Mouse (Mus musculus) midbrain, embryonic 14.5 days (tissue): ENCODE results near the gene Znrf2. TPM values are rescaled to one million over a fixed set of nuclear protein-coding genes. Genes with fewer than 3 reads are reported as not detected.

Experiments
- ATAC-seq: fragments of 200-750 bp; cut with Nextera tagmentation; 2 replicates; pipeline ENCODE4 v1.8.0; 2017; ENCODE audit warnings: moderate number of reproducible peaks, moderate library complexity; ENCODE audit not compliant: low FRiP score, low TSS enrichment
- DNase-seq: peaks from one replicate; pipeline ENCODE4 v3.0.0-alpha.2; 2015
- H3K27ac ChIP-seq: fragments of 300-500 bp; sonication (generic); replicated peaks from 2 replicates; pipeline ENCODE4 v1.5.1; 2014; ENCODE audit warnings: mild to moderate bottlenecking, low read depth, low read length, moderate library complexity
- H3K27me3 ChIP-seq: fragments of 300-500 bp; sonication (generic); 2 replicates; pipeline ENCODE4 v1.6.1; 2014; ENCODE audit warnings: low read length, control low read depth, mixed read lengths; ENCODE audit not compliant: control insufficient read depth, insufficient read depth
- H3K36me3 ChIP-seq: fragments of 300-500 bp; sonication (generic); 2 replicates; pipeline ENCODE4 v1.6.1; 2014; ENCODE audit warnings: low read length, control low read depth; ENCODE audit not compliant: control insufficient read depth, insufficient read depth
- H3K4me1 ChIP-seq: fragments of 300-500 bp; sonication (generic); 2 replicates; pipeline ENCODE4 v1.6.1; 2014; ENCODE audit warnings: mild to moderate bottlenecking, antibody characterized with exemption, low read length, control low read depth; ENCODE audit not compliant: control insufficient read depth, insufficient read depth
- H3K4me2 ChIP-seq: fragments of 300-500 bp; sonication (generic); 2 replicates; pipeline ENCODE4 v1.6.1; 2014; ENCODE audit warnings: mild to moderate bottlenecking, low read length, moderate library complexity
- H3K4me3 ChIP-seq: fragments of 300-500 bp; sonication (generic); replicated peaks from 2 replicates; pipeline ENCODE4 v1.5.1; 2014; ENCODE audit warnings: low read depth, low read length
- H3K9ac ChIP-seq: fragments of 300-500 bp; sonication (generic); replicated peaks from 2 replicates; pipeline ENCODE4 v1.6.1; 2014; ENCODE audit warnings: mild to moderate bottlenecking, low read length, moderate library complexity
- H3K9me3 ChIP-seq: fragments of 300-500 bp; sonication (generic); 2 replicates; pipeline ENCODE4 v1.6.1; 2016; ENCODE audit warnings: low read length, control low read depth, mixed read lengths; ENCODE audit not compliant: control insufficient read depth
- WGBS: fragments of 180-500 bp; shearing (Covaris S2); extraction: QIAGEN DNeasy Blood & Tissue Kit; methylation state at CpG from one replicate; pipeline ENCODE4 v1.1.7; 2014; 5-methylcytosine and 5-hydroxymethylcytosine counted together
- polyA plus RNA-seq: library from polyadenylated mRNA; unstranded; fragments of >200 nt; fragmentation: Nextera tagmentation; extraction: Ambion mirVana; gene quantifications from 2 replicates; pipeline ENCODE4 v1.2.1, GENCODE M21; 2014

Znrf2 gene
- polyA plus RNA-seq, 1 experiment from 2014 or later: 8.8 TPM

DNA sequence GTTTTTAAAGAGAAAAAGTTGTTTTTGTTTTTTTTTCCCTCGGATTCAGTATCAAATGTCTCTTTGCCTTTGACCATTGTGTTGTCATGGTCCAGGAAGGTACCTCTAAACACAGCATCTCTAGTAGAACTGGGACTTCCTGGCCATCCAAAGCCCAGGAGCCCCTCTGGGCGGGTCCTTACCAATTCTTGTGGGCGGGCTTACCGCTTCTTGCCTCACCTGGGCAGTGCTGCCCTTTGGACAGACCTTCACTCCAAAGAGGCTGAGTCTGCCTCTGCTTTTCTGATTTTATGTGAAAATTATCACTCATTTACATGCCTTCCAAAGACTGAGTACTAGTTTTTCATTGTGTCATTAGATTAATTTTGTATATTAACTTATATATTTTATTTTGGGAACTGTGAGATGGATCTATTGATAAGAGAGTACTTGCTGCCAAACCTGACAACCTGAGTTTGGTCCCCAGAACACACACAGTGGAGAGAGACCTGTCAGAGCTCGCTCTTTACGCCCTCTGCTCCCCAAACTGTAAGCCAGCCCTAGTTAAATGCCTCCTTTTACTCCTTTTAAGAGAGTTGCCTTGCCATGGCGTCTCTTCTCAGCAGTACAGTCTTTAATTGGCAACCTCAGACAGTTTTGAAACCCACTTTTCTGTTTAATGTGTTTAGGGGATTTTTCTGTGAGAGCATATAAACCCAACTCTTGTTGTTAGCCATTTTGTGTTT is 13.5 kb downstream of the Znrf2 start:
- DNase-seq (no peak), ATAC-seq (no peak)
- Histone ChIP-seq H3K9ac (no peak overlapping the region), H3K4me3 (no peak overlapping the region), H3K27ac (no peak overlapping the region), H3K4me1 (no peaks in the 10 kb centered on the region), H3K27me3 (no peaks in the 10 kb centered on the region), H3K4me2 (no peak overlapping the region), H3K9me3 (no peaks in the 10 kb centered on the region), H3K36me3 (no peaks in the 10 kb centered on the region)
- 84% methylated on average over 7 of the region's 7 CpGs for WGBS

DNA sequence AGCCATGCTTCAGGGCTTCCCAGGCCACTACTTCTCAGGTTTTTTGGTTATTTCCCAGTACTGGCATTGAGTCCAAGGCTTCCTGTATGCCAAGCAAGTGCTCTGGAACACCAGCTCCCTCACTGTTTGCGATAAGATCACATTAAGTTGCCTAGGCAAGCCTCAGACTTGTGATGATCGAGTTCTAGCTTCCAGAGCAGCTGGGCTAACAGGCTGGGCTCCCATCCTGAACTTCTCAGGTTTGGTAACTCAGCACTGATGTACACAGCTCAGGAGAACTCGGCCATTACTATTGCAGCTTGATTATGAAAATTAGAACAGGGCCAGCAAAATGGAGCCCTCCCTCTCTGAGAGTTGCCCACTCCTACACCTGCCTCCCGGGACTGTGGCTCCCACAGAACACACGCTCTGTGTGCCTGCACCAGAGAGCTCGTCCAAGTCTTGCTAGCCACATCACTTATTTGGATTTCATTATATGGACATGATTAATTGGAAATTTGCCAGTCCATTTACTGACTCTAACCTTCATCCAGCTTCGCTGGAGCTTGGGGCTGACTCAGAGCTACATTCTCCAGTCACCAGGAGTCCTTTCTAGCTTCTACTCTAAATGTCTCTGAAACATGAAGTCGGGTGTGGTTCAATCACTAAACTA is 14.5 kb downstream of the Znrf2 start:
- H3K4me3 ChIP-seq: no peak overlapping the region
- 0 out of 2 replicates have a peak overlapping the region, but pooled peaks have one; percentile 8 for H3K27ac ChIP-seq
- no peaks in the 10 kb centered on the region for H3K4me1 ChIP-seq
- no peak for DNase-seq
- no peak overlapping the region for H3K9ac ChIP-seq
- H3K27me3 ChIP-seq: no peaks in the 10 kb centered on the region
- H3K36me3 ChIP-seq: no peaks in the 10 kb centered on the region
- WGBS: 73% methylated on average over 8 of the region's 8 CpGs
- H3K9me3 ChIP-seq: no peaks in the 10 kb centered on the region
- no peak for ATAC-seq
- H3K4me2 ChIP-seq: no peak overlapping the region

DNA sequence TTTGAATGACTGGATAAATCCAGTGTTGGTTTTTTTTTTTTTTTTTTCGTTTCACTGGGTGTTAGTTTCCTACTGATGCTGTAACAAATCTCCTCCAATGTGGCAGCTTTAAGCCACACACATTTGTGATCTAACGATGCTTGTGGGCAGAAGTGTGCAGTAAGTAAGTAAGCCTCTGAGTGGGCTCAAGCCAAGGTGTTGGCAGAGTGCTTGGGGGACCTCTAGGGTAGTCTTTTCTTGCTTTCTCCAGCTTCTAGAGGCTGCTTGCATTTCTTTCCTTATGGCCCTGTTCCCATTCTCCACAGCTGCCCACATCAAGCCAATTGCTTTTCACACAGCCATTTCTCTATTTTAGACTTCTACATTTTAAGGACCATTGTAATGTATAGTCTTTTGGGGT is 16.7 kb downstream of the Znrf2 start:
- Histone ChIP-seq H3K9ac (no peak overlapping the region), H3K27me3 (no peaks in the 10 kb centered on the region), H3K9me3 (no peaks in the 10 kb centered on the region), H3K4me2 (no peak overlapping the region), H3K27ac (no peak overlapping the region), H3K4me1 (no peaks in the 10 kb centered on the region), H3K4me3 (no peak overlapping the region), H3K36me3 (no peaks in the 10 kb centered on the region)
- 71% methylated on average over 2 of the region's 2 CpGs for WGBS
- no peak for ATAC-seq
- DNase-seq: no peak

DNA sequence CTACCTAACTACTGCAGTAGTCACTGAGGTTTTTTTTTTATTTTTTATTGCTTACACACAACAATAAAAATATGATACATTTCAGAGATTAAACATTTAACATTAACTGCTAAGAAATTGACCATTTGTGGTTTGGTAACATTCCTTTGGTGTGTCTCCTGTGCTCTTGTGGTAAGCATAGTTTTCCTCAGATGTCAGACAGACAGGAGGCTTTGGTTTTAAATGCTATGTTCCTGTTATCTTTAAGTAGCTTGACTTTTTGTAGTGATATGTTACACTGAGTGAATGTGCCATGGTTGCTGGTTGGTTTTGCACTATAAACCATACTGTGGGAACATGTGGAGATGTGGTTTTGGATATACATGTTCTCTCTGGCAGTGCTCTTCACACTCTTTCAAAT is 19.9 kb downstream of the Znrf2 start:
- ATAC-seq (no peak), DNase-seq (no peak)
- no peaks in the 10 kb centered on the region for H3K27me3 ChIP-seq
- no peak overlapping the region for H3K9ac ChIP-seq
- H3K27ac ChIP-seq: no peak overlapping the region
- no peak overlapping the region for H3K4me2 ChIP-seq
- no peaks in the 10 kb centered on the region for H3K36me3 ChIP-seq
- peaks cover 8% of the 10 kb centered on the region; the same call in 1 of the 2 replicates for H3K9me3 ChIP-seq
- no peaks in the 10 kb centered on the region for H3K4me1 ChIP-seq
- no peak overlapping the region for H3K4me3 ChIP-seq

DNA sequence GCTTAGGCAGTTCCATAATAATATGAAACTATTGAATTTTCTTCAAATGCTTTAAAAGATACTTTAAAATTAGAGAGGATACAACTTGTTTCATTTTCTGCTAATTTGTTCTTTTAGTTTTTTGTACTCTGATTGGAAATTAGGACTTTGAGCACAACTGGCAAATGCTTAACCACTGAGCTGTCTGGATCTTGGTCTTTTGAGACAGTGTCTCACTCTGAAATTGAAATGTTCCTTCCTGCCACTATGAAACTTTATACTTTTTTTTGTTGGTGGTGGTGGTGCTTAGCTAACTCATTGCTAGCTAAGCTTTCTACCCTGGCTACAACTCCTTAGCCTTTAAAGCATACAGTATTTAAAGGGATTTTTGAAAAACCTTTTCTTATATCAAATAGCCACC is 24.7 kb downstream of the Znrf2 start:
- ATAC-seq (no peak), DNase-seq (no peak)
- Histone ChIP-seq H3K4me1 (no peaks in the 10 kb centered on the region), H3K36me3 (no peaks in the 10 kb centered on the region), H3K9me3 (peaks cover 8% of the 10 kb centered on the region; the same call in 1 of the 2 replicates), H3K4me2 (no peak overlapping the region), H3K9ac (no peak overlapping the region), H3K27ac (no peak overlapping the region), H3K27me3 (no peaks in the 10 kb centered on the region), H3K4me3 (no peak overlapping the region)

DNA sequence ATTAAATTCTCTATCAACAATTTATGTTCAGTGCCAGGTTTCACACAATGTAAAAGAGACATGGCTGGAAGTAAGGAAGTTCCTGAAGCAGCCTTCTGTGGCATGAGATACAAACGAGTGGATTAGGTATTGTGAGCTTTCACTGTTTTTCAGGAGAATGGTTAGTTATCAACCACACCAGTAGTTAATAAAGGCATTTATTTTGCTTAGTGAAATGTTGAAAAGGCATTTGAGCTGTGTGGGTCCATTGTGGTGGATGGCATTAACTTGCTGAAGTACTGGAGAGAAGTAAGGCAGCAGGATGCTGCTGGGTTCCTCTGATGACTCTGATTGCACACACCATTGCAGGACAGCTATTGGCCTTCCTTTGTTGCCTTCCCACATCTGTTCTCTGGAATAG is 25.3 kb downstream of the Znrf2 start:
- no peaks in the 10 kb centered on the region for H3K4me1 ChIP-seq
- ATAC-seq: no peak
- H3K27me3 ChIP-seq: no peaks in the 10 kb centered on the region
- no peak for DNase-seq
- H3K9me3 ChIP-seq: peaks cover 8% of the 10 kb centered on the region; the same call in 1 of the 2 replicates
- WGBS: 27% methylated on average over 1 of the region's 1 CpGs
- H3K4me3 ChIP-seq: no peak overlapping the region
- H3K36me3 ChIP-seq: no peaks in the 10 kb centered on the region
- H3K27ac ChIP-seq: no peak overlapping the region
- H3K9ac ChIP-seq: no peak overlapping the region
- no peak overlapping the region for H3K4me2 ChIP-seq

DNA sequence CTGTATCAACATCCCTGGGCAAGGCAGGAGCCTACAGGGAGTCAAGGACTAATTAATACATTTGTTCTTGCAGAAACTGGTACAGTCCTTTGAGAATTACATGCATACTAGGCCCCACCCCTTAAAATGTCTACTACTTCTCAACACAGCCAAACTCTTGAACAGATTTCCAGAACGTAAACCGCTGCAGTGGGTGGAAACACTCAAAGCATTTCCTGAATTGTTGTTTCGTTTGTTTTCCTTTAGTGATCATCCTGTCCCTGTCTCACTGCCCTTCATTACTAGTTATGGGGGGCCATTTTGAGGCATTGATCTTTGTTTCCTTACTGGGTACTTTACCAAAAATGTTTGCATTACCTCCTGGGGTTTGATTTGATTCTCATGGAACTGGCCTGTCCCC is 31.8 kb downstream of the Znrf2 start:
- no peaks in the 10 kb centered on the region for H3K27me3 ChIP-seq
- DNase-seq (no peak), ATAC-seq (no peak)
- no peak overlapping the region for H3K9ac ChIP-seq
- WGBS: 96% methylated on average over 3 of the region's 3 CpGs
- H3K9me3 ChIP-seq: no peaks in the 10 kb centered on the region
- no peak overlapping the region for H3K4me3 ChIP-seq
- H3K4me2 ChIP-seq: no peak overlapping the region
- no peaks in the 10 kb centered on the region for H3K36me3 ChIP-seq
- H3K27ac ChIP-seq: no peak overlapping the region
- peaks cover 19% of the 10 kb centered on the region for H3K4me1 ChIP-seq

DNA sequence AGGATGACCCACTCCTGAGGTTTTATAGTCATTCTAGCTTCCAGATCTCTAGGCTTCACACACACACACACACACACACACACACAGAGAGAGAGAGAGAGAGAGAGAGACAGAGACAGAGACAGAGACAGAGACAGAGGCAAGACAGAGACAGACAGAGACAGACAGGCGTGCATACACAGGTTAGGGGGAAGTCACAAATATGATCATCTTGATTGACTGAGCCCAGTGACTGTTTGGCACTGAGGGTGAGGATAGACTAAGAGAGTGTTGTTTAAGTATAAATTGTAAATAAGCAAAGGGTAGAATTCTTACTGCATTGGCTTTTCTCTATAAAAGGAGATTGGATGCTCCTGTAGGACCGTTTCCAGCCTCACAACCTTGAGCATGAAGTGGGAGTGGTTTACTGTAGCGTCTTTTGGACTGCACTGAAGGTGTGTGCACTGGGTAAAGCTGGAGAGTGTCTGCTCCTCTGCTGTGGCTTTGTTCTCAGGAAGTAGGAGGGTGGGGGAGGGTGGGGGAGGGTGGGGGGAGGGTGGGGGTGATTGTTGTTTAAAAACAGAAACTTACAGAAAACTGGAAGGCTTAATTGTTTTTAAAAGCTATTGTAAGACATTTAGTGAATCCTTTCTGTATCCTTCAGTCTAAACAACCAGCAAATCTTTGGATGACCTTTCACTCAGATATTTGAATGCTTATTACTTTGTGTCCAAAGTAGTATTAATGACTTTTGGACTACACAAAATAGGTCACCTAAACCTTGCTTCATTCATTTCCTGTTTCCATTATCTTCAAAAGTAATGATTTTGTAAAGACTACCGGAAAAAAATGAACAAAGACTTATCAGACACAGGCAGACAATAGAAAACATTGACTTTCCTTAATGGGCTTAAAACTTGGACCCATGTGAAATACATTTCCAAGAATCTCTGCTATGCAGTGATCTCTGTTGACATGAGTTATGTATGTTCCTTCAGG is 32.8 kb downstream of the Znrf2 start:
- Histone ChIP-seq H3K36me3 (no peaks in the 10 kb centered on the region), H3K9me3 (no peaks in the 10 kb centered on the region), H3K9ac (no peak overlapping the region), H3K4me1 (peaks cover 20% of the 10 kb centered on the region), H3K4me3 (no peak overlapping the region), H3K27ac (no peak overlapping the region), H3K4me2 (no peak overlapping the region), H3K27me3 (no peaks in the 10 kb centered on the region)
- DNase-seq (no peak), ATAC-seq (no peak)
- 38% methylated on average over 4 of the region's 4 CpGs for WGBS
